Comparison of ENCODE assay signal across 13 mouse cellular contexts in the genomic region with DNA sequence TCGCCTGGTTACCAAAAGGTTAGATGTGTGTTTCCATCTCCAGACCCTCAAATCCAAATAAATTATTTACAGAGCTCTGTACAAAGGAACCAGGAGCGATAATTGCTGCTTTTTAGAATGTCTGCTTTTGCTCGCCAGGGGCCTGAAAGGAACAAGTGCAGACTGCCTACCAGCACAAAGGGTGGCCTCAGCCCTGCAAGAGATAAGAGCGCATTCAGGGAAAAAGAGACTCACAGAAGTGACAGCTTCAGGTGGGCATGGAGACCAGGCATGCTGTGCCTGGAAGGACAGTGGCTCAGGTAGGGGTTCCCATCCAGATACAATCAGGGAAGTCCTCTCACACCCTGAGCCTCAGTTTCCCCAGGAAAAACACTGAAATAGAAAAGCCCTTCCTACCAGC.
A peak's percentile ranks its signal among the peaks of the same experiment; 100 is the strongest.
DNase-seq lines count a peak whose midpoint lies in the region; ATAC-seq and TF ChIP-seq lines count a peak whose summit lies in the region.
"Had no signal": no experiment of that assay in that cellular context is flagged by ENCODE, and none has a peak within 500 bp of the region (broad histone marks: within the 10 kb centered on the region; RNA-seq: fewer than 3 reads in every experiment).

No protein-coding gene starts in this region.

- H3K4me1 ChIP-seq in heart, embryonic 13.5 days = peaks cover 28% of the 10 kb centered on the region
- no peaks in the 10 kb centered on the region for H3K4me1 ChIP-seq in embryonic facial prominence, embryonic 11.5 days (ENCODE audit: control insufficient read depth, insufficient read depth, low read length)

- no peak for DNase-seq in heart, adult 11 months
- no peak for DNase-seq in layer of hippocampus, adult 2 months (ENCODE audit: low spot score in 2 of 2)
- DNase-seq in layer of hippocampus, adult 9-10 months (ENCODE audit: low spot score) = no peak
- peak; percentile 30 for DNase-seq in embryonic facial prominence, embryonic 11.5 days (ENCODE audit: low spot score)
- peak; percentile 6 to 23 for DNase-seq in kidney, postnatal 4 days
- no peak for DNase-seq in thymus, postnatal 4 days
- DNase-seq in frontal cortex, adult 2 months (ENCODE audit: extremely low spot score in 1 of 2, low spot score in 1 of 2) = no peak
- DNase-seq: cerebellum, adult 2 months had no signal

- no peak overlapping the region for H3K4me3 ChIP-seq in heart, embryonic 13.5 days
- no peak overlapping the region; the same call in 1 of the 2 replicates for H3K4me3 ChIP-seq in layer of hippocampus, adult 2 months
- H3K4me3 ChIP-seq in embryonic facial prominence, embryonic 11.5 days (ENCODE audit: low read depth, low read length) = no peak overlapping the region
- H3K4me3 ChIP-seq: forebrain, embryonic 12.5 days; midbrain, embryonic 10.5 days; neural tube, embryonic 13.5 days had no signal

- H3K36me3 ChIP-seq in heart, embryonic 13.5 days = no peaks in the 10 kb centered on the region
- H3K36me3 ChIP-seq in embryonic facial prominence, embryonic 11.5 days (replicated peaks; ENCODE audit: control insufficient read depth, insufficient read depth, low read depth, low read length) = no peaks in the 10 kb centered on the region
- H3K36me3 ChIP-seq: forebrain, embryonic 12.5 days; midbrain, embryonic 10.5 days; neural tube, embryonic 13.5 days had no signal

- peak overlapping the region; percentile 52 for H3K4me2 ChIP-seq in heart, embryonic 13.5 days
- no peak overlapping the region for H3K4me2 ChIP-seq in embryonic facial prominence, embryonic 11.5 days (ENCODE audit: low read depth, low read length)
- H3K4me2 ChIP-seq: forebrain, embryonic 12.5 days; liver, embryonic 11.5 days; neural tube, embryonic 13.5 days had no signal

- no peak for TF ChIP-seq CTCF in layer of hippocampus, adult 2 months (conservative IDR thresholded peaks at IDR 0.05)

- no peaks in the 10 kb centered on the region for H3K27me3 ChIP-seq in heart, embryonic 13.5 days (replicated peaks)
- H3K27me3 ChIP-seq in embryonic facial prominence, embryonic 11.5 days (ENCODE audit: control insufficient read depth, insufficient read depth, low read length) = no peaks in the 10 kb centered on the region
- H3K27me3 ChIP-seq: forebrain, embryonic 12.5 days; neural tube, embryonic 13.5 days had no signal

- peak overlapping the region; percentile 13; the same call in 1 of the 2 replicates for H3K9ac ChIP-seq in heart, embryonic 13.5 days
- no peak overlapping the region for H3K9ac ChIP-seq in embryonic facial prominence, embryonic 11.5 days (replicated peaks; ENCODE audit: low read length)
- H3K9ac ChIP-seq: forebrain, embryonic 12.5 days; neural tube, embryonic 13.5 days had no signal

- no peaks in the 10 kb centered on the region for H3K9me3 ChIP-seq in heart, embryonic 13.5 days
- H3K9me3 ChIP-seq in embryonic facial prominence, embryonic 11.5 days (replicated peaks; ENCODE audit: control insufficient read depth, low read length) = no peaks in the 10 kb centered on the region
- H3K9me3 ChIP-seq: forebrain, embryonic 12.5 days; midbrain, embryonic 10.5 days; neural tube, embryonic 13.5 days had no signal

- no peak for ATAC-seq in heart, embryonic 13.5 days (ENCODE audit: extremely low read depth, insufficient number of reproducible peaks, low FRiP score, low TSS enrichment)
- no peak for ATAC-seq in embryonic facial prominence, embryonic 11.5 days (replicated peaks; ENCODE audit: insufficient number of reproducible peaks, low FRiP score, low TSS enrichment, low read depth)

- 20% methylated on average over 4 of the region's 4 CpGs for WGBS in heart, embryonic 13.5 days
- WGBS in embryonic facial prominence, embryonic 11.5 days = 34% methylated on average over 4 of the region's 4 CpGs

- peak overlapping the region; percentile 61 for H3K27ac ChIP-seq in heart, embryonic 13.5 days (replicated peaks)
- H3K27ac ChIP-seq in layer of hippocampus, adult 2 months = peak overlapping the region; percentile 62
- no peak overlapping the region for H3K27ac ChIP-seq in embryonic facial prominence, embryonic 11.5 days (replicated peaks; ENCODE audit: low read depth, low read length)
- H3K27ac ChIP-seq: forebrain, embryonic 12.5 days; midbrain, embryonic 10.5 days; neural tube, embryonic 13.5 days had no signal

Comparison
In these comparisons a context has a peak if more than half of its experiments do, and no peak if none do; other contexts are left out.
1. DNase-seq: peak in embryonic facial prominence, embryonic 11.5 days (single experiment) and kidney, postnatal 4 days (2 of 2); none in heart, adult 11 months (single experiment), layer of hippocampus, adult 2 months (0 of 2), layer of hippocampus, adult 9-10 months (single experiment), thymus, postnatal 4 days (single experiment) and frontal cortex, adult 2 months (0 of 2).